Mouse (Mus musculus) NIH3T3 (cell line): ENCODE results near the gene Mfn1.

Experiments
- DNase-seq: peaks from one replicate; pipeline ENCODE4 v3.0.0-alpha.2; 2012; ENCODE audit warnings: low read depth

Mfn1 gene

GRCm38 (mm10) chr3:32510375-32511190 lies 18.7 kb upstream of the Mfn1 start:
- DNase-seq, result peak; percentile 98

GRCm38 (mm10) chr3:32511191-32511550 lies 18.1 kb upstream of the Mfn1 start:
- DNase-seq, result peak; percentile 53

GRCm38 (mm10) chr3:32512686-32513284 lies 16.5 kb upstream of the Mfn1 start:
- DNase-seq, result no peak

DNA sequence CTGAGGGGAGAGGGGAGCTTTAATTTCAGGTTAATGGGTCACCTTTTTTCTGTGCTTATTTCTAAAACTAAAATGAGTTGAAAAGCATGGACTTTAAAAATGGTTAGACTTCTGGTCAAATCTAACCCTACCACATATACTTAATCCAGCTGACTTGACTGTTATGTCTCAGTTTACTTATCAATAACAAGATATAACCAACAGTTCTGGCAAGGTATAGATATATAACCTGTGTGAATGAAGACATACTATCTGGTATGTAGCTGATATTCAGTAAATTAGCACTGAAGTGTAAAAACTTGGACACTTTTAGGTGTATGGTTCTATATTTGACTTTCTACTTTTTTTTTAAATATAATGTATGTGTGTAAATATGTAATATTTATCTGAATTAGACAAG lies 15.7 kb upstream of the Mfn1 start:
- no peak for DNase-seq

DNA sequence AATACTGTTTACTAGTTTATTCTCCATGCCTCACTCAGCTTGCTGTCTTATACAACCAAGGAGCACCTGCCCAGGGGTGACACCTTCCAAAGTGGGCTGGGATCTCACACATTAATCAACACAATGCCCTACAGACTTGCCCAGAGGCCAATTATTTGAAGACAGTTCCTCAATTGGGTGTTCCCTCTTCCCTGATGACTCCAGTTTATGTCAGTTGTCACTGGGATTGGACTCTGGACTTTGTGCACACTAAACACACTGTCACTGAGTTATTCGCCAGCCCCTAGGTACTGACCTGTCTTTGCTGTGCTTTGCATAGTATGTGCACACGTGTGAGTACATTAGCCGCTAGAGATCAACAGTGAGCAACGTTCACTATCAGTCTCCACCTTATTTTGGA lies 2.1 kb upstream of the Mfn1 start:
- DNase-seq, result no peak

DNA sequence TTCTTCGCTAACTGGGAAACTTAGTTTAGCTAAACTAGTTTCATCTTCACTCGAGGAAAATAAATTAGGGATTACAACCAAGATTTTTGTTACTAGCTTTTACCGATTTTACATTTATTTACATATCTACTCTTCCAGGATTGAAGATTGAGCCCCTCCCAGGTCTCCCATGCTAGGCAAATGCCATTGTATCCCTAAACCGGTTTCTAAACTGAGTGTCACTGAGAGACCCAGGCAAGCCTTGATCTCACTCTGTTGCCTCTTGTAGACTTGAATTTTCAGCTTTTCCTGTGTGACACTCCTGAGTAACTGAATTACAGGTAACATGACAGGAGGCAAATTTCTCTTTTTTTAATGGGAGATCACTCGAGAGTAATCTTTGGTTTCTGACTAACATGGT lies 776 bp downstream of the Mfn1 start:
- DNase-seq, result no peak

DNA sequence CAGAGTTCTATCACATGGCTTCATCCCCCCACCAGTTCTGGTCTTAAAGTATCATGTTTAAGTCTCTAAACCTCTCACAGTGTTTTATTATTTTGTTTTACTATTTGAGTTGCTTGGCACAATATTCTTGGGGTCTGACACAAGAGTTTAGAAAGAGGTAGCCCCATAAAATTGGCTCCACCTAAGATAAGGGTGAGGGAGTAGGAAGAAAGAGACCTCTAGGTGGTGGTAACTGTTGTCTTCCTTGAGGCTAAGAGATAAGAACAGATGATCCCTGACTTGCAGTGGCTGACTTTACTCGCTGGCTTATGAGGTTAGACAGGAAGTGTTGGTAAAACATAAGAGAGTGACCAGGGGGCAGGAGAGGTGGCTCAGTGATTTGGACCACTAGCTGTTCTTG lies 6.4 kb downstream of the Mfn1 start:
- DNase-seq, result no peak

DNA sequence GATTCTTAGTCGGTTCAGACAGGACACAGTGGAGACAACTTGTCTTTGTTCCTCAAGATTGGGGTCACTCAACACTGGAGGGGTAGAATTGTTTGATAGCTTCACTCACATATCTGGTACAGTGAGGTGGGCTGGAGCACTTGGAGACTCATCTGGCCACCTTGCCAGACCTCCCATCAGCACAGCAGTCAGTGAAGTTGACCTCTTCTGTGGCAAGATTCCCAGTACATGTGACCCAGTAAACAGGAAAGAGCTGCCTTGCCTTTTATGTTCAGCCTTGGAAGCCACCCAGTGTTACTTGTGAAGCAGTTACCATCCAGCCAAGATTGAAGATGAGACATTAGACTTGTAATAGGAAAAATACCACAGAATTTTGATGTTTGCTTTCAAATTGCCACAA lies 8.3 kb downstream of the Mfn1 start:
- peak; percentile 36 for DNase-seq

GRCm38 (mm10) chr3:32538091-32538490 lies 8.8 kb downstream of the Mfn1 start:
- no peak for DNase-seq

DNA sequence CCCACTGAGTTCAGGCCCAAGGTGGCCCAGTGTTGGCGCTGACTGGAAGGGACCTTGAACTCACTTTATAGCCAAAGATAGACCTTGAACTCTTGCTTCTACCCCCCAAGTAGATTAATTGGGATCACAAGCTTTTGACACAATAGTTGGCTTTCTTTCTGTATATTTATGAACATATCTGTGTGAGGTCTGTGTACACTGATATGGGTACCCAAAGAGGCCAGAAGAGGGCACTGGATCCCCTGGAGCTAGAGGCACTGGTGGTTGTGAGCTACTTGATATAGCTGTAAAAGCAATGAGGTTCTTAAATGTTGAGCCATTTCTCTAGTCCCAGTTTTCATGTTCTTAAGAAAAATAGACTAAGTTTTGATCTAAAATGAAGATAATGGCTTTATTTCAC lies 23.8 kb downstream of the Mfn1 start:
- DNase-seq, result peak; percentile 56

DNA sequence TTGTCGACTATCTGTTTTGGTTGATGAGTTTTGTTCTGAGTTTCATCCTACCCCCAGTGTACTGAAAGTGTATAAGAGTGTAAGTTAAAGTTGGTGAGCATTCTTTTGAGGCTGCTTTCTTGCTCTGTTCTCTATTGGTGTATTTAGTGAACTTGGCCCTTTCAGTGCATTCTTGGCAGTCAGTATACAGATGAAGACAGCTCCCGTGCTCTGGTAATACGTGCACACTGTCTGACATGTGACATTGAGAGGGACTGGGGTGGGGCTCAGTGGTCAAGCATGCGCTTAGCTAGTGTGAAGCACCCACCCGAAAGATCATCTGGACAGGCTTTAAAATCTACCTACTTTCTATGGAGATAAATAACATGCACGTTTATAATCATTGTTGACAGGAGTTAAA lies 34.1 kb downstream of the Mfn1 start:
- no peak for DNase-seq

GRCm38 (mm10) chr3:32573086-32573485 lies 43.8 kb downstream of the Mfn1 start:
- DNase-seq, result no peak

- no peak for DNase-seq
Observed at GRCm38 (mm10) chr3:32573881-32574280, 44.6 kb downstream of the Mfn1 start.

- DNase-seq, result no peak
Observed at GRCm38 (mm10) chr3:32575151-32575550, 45.9 kb downstream of the Mfn1 start.

DNA sequence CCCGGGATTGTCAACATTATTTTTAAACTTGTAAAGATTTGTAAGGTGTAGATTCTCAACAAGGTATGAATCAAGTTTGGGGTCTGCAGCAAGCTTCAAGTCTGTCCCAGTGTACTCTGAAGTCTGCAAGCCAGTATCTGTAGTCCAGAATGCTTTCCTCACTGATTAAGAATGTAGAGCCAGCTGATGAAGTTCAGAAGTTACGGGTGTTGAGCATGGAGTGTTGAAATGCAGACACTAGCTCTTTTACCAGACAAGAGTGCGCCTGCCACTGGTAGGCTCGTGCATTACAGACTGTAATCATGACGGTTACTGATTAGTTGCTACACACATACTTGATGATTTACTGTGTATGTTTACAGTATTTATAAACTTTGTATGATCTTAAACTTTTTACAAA lies 49.5 kb downstream of the Mfn1 start:
- no peak for DNase-seq

GRCm38 (mm10) chr3:32580738-32581137 lies 51.5 kb downstream of the Mfn1 start:
- DNase-seq, result no peak

GRCm38 (mm10) chr3:32581911-32582310 lies 52.6 kb downstream of the Mfn1 start:
- DNase-seq, result no peak

GRCm38 (mm10) chr3:32583489-32583888 lies 54.2 kb downstream of the Mfn1 start:
- no peak for DNase-seq

DNA sequence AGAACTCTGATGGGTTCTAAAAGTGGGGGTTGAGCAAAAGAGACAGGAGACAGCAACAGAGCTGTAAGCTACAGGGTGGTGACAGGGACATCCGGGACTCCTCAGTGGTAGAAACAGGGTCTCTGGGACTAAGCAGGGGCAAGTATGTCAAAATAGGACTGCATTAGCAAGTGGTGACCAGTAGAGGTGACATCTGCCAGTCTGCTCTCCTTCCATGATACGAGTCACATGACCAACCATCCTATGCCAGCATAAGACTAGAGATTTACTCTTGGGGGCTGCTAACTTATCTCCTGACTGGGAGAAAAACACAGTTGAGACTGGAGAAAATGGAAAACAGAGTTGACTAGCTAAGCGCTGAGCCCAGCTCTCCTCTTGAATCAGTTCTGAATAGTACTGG lies 57.0 kb downstream of the Mfn1 start:
- peak; percentile 23 for DNase-seq

GRCm38 (mm10) chr3:32595080-32595479 lies 65.8 kb downstream of the Mfn1 start:
- no peak for DNase-seq

GRCm38 (mm10) chr3:32599328-32599727 lies 70.1 kb downstream of the Mfn1 start:
- no peak for DNase-seq

DNA sequence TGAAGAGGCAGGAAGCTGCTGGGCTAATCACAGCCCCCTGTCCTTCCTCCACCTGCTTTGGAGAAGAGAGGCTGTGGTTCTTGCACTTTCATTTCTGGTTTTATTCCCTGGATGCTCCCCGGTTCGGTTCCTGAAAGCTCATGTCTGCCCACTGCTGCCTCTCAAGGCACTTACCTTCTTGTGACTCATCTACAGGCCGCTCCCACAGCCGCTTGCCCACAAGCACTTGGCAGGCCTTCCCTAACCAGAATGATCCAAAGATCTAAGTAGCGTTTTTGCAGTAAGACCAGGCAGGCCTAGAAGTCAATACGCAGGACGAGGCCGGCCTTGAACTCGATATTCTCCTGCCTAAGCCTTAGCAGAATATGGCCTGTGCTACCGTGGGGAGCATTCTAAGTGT lies 71.8 kb downstream of the Mfn1 start:
- DNase-seq, result peak; percentile 87

- DNase-seq, result no peak
Observed at GRCm38 (mm10) chr3:32609233-32609632, 80.0 kb downstream of the Mfn1 start.

DNA sequence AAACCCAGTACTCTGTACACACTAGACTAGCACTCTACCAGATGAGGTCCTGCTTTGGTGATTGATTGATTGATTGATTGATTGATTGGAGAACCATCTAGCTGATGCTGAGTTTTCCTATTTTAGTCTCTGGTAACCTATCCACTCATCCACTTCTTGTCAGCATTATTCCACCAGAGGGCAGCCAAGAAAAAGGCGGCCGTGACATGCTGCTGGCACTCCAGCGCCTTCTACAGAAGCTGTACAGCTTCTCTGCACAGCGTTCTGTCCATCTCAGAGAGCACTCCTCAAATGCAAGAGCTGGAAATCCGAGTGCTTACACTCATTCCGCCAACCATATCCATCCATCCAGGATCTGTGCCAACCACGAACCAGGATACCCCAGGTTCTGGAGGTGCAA lies 81.3 kb downstream of the Mfn1 start:
- peak; percentile 69 for DNase-seq
